Mouse (Mus musculus) lung, adult 2 months (tissue): ENCODE data around the gene Cd5.

Experiments
- CTCF ChIP-seq: fragments of 200-500 bp; IDR thresholded peaks from 2 replicates; pipeline ENCODE4 v1.5.1; 2011; ENCODE audit warnings: mild to moderate bottlenecking, low read length, control low read depth; ENCODE audit not compliant: insufficient read depth
- POLR2A ChIP-seq: fragments of 200-500 bp; IDR thresholded peaks from 2 replicates; pipeline ENCODE4 v1.6.1; 2011; ENCODE audit warnings: low read depth, mild to moderate bottlenecking, control low read depth, low read length, borderline replicate concordance; ENCODE audit errors: extremely low read depth

- TF ChIP-seq POLR2A: no peak
- TF ChIP-seq CTCF: no peak
Observed at GRCm38 (mm10) chr19:10678772-10679067, 60.1 kb downstream of the Cd5 start.
